Comparison of ENCODE assay signal across 8 mouse cellular contexts in the genomic region with DNA sequence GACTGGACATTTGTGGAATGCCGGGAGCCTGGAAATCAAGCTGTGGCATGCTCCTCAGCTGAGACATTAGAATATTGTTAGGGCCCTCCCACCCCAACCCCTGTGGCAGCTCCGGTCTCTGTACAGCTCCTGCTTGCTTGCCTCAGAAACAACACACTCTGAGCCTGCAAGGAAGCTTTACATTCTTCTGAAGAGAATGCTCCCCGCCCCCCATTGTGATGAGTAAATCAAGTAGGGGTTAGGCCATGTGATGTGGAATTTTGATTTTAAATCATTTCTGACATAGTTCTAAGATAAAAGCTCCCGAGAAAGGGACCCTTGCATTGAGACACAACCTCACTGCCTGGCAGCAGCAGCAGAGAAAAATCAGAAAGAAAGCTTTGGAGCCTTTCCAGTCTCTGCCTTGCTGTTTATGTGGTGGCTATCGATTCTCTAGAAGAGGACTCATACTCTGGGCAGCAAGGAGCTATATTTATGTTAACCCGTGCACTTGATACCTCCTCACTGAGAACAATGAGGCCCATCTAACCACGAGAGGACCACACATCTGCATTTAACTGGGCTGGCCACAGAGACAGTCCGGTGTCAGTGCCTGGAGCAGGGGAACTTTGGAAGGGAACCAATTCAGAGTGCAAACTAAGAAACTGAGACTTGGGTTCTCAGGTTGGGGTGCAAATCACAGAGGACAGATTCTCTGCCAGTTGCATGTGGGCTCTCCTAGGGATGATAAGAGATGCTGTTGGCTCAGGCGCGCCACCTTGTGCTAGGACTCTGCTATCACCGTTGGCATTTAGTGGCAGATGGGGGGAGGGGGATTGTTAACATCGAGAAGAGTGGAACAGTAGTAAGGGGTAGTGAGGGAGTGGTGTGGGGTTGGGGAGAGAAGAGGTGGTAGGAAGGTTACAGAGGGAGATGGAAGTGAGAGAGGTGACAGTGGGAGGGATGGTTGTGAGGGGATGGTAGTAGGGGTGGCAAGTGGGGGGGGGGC.
DNase-seq lines count a peak whose midpoint lies in the region; ATAC-seq and TF ChIP-seq lines count a peak whose summit lies in the region.

No protein-coding gene starts in this region.

- no peaks in the 10 kb centered on the region for H3K27me3 ChIP-seq in kidney, adult 2 months (replicated peaks; ENCODE audit: control insufficient read depth, insufficient read depth, low read length)
- 0 out of 2 replicates have a peak, but pooled peaks cover 3% of the 10 kb centered on the region for H3K27me3 ChIP-seq in limb, embryonic 13.5 days
- no peaks in the 10 kb centered on the region for H3K27me3 ChIP-seq in midbrain, embryonic 15.5 days (replicated peaks)

- H3K9me3 ChIP-seq in limb, embryonic 13.5 days = no peaks in the 10 kb centered on the region
- H3K9me3 ChIP-seq in midbrain, embryonic 15.5 days = no peaks in the 10 kb centered on the region

- no peaks in the 10 kb centered on the region for H3K36me3 ChIP-seq in kidney, adult 2 months (ENCODE audit: control insufficient read depth, insufficient read depth, low read length)
- H3K36me3 ChIP-seq in limb, embryonic 13.5 days = no peaks in the 10 kb centered on the region
- H3K36me3 ChIP-seq in midbrain, embryonic 15.5 days (replicated peaks) = no peaks in the 10 kb centered on the region

- peak; percentile 89 for TF ChIP-seq CTCF in kidney, adult 2 months (conservative IDR thresholded peaks at IDR 0.05; ENCODE audit: insufficient read depth, insufficient read length, low read depth, low read length)

- H3K27ac ChIP-seq in kidney, adult 2 months (ENCODE audit: insufficient read depth, low read depth, low read length) = no peak overlapping the region
- H3K27ac ChIP-seq in limb, embryonic 13.5 days = no peak overlapping the region
- no peak overlapping the region for H3K27ac ChIP-seq in midbrain, embryonic 15.5 days

- peak; percentile 41 for DNase-seq in A20 (ENCODE audit: low read depth, low spot score)
- peak; percentile 24 for DNase-seq in adrenal gland, adult 8-10 months
- peak; percentile 66 for DNase-seq in embryo, embryonic 11.5 days (ENCODE audit: low read depth, low spot score)
- peak; percentile 34 to 76 for DNase-seq in heart, adult 18-20 months
- DNase-seq in kidney, adult 2 months = peak; percentile 59
- peak; percentile 12 for DNase-seq in thymus, adult 18-20 months

- H3K4me2 ChIP-seq in limb, embryonic 13.5 days (replicated peaks) = 0 out of 2 replicates have a peak overlapping the region, but pooled peaks have one; percentile 2
- H3K4me2 ChIP-seq in midbrain, embryonic 15.5 days = no peak overlapping the region

- no peak overlapping the region for H3K9ac ChIP-seq in limb, embryonic 13.5 days
- H3K9ac ChIP-seq in midbrain, embryonic 15.5 days = no peak overlapping the region

- peak; percentile 51; the same call in 1 of the 2 replicates for ATAC-seq in limb, embryonic 13.5 days (ENCODE audit: low FRiP score, low read depth)
- peak; percentile 65 for ATAC-seq in midbrain, embryonic 15.5 days (replicated peaks)

- no peak for TF ChIP-seq POLR2A in kidney, adult 2 months (IDR thresholded peaks at IDR 0.05; ENCODE audit: low read depth, low read length)

- H3K4me3 ChIP-seq in kidney, adult 2 months (ENCODE audit: insufficient read depth, low read depth, low read length) = no peak overlapping the region
- H3K4me3 ChIP-seq in limb, embryonic 13.5 days = no peak overlapping the region
- no peak overlapping the region for H3K4me3 ChIP-seq in midbrain, embryonic 15.5 days

- no peaks in the 10 kb centered on the region for H3K4me1 ChIP-seq in kidney, adult 2 months (ENCODE audit: control insufficient read depth, insufficient read depth, low read length)
- peaks cover 24% of the 10 kb centered on the region for H3K4me1 ChIP-seq in limb, embryonic 13.5 days
- H3K4me1 ChIP-seq in midbrain, embryonic 15.5 days = peaks cover 34% of the 10 kb centered on the region

- 32% methylated on average over 12 of the region's 12 CpGs for WGBS in kidney, adult 2 months
- WGBS in limb, embryonic 13.5 days = 32% methylated on average over 12 of the region's 12 CpGs
- 17% methylated on average over 12 of the region's 12 CpGs for WGBS in midbrain, embryonic 15.5 days

Comparison
In these comparisons a context has a peak if more than half of its experiments do, and no peak if none do; other contexts are left out.
1. DNase-seq: peak in every context shown above with its lines; median percentile 66 in embryo, embryonic 11.5 days; 59 in kidney, adult 2 months; 55 in heart, adult 18-20 months; 41 in A20; 24 in adrenal gland, adult 8-10 months; 12 in thymus, adult 18-20 months.